Mouse (Mus musculus): ENCODE results near the gene Zfp592.

DNA sequence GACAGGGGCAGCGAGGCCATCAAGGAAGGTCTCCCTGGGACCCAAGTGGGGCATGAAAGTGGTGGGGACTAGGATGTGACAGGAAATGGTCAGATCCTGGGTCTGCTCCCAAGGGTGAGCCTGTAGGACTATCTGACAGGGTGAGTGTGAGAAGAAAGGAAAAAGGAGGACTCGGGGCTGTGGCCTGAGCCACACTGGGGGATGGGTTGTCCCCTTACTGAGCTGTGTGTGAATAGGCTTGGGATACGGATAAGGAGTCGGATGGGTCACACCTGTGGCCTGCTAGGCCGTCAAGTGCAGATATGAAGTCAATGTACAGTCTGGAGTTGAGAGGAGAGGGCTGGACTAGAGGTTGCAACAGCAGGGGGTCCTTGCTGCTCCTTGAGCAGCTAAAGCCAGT is 82.3 kb downstream of the Zfp592 start:
- no peak for TF ChIP-seq POLR2A (IDR thresholded peaks at IDR 0.05; ENCODE audit: borderline replicate concordance, low read depth, low read length)
- no peak for TF ChIP-seq CTCF (IDR thresholded peaks at IDR 0.05; ENCODE audit: low read depth, low read length)
